Mouse (Mus musculus): ENCODE measurements around the gene Dbndd2. TPM values are rescaled to one million over a fixed set of nuclear protein-coding genes. Genes with fewer than 3 reads are reported as not detected.

The Dbndd2 gene
- polyA plus RNA-seq, 1 experiment from 2014 or later: 10.4 TPM

GRCm38 (mm10) chr2:164510621-164511190 is 24.8 kb downstream of the Dbndd2 start:
- no peak for ATAC-seq (ENCODE audit: insufficient read depth, low FRiP score, low read depth)
- Histone ChIP-seq H3K36me3 (0 out of 2 replicates have a peak, but pooled peaks cover 3% of the 10 kb centered on the region), H3K9me3 (no peaks in the 10 kb centered on the region), H3K27ac (no peak overlapping the region), H3K4me3 (replicated peaks) (no peak overlapping the region), H3K9ac (no peak overlapping the region), H3K27me3 (replicated peaks) (no peaks in the 10 kb centered on the region), H3K4me1 (0 out of 2 replicates have a peak, but pooled peaks cover 7% of the 10 kb centered on the region), H3K4me2 (no peak overlapping the region)
- 39% methylated on average over 5 of the region's 5 CpGs for WGBS

GRCm38 (mm10) chr2:164512121-164512909 is 26.4 kb downstream of the Dbndd2 start:
- WGBS: 55% methylated on average over 13 of the region's 14 CpGs
- Histone ChIP-seq H3K4me1 (0 out of 2 replicates have a peak, but pooled peaks cover 7% of the 10 kb centered on the region), H3K4me2 (no peak overlapping the region), H3K4me3 (replicated peaks) (no peak overlapping the region), H3K27ac (no peak overlapping the region; the same call in 1 of the 2 replicates), H3K9ac (no peak overlapping the region), H3K27me3 (replicated peaks) (no peaks in the 10 kb centered on the region), H3K9me3 (no peaks in the 10 kb centered on the region), H3K36me3 (no peaks in the 10 kb centered on the region)
- ATAC-seq (ENCODE audit: insufficient read depth, low FRiP score, low read depth): peak; percentile 29; the same call in 1 of the 2 replicates

GRCm38 (mm10) chr2:164513389-164513788 is 27.5 kb downstream of the Dbndd2 start:
- no peak for ATAC-seq (ENCODE audit: insufficient read depth, low FRiP score, low read depth)
- Histone ChIP-seq H3K9me3 (no peaks in the 10 kb centered on the region), H3K27me3 (replicated peaks) (no peaks in the 10 kb centered on the region), H3K36me3 (no peaks in the 10 kb centered on the region), H3K4me2 (no peak overlapping the region), H3K27ac (0 out of 2 replicates have a peak overlapping the region, but pooled peaks have one; percentile 31), H3K4me3 (replicated peaks) (no peak overlapping the region), H3K9ac (no peak overlapping the region), H3K4me1 (0 out of 2 replicates have a peak, but pooled peaks cover 7% of the 10 kb centered on the region)
- 63% methylated on average over 8 of the region's 8 CpGs for WGBS

GRCm38 (mm10) chr2:164514916-164515315 is 29.0 kb downstream of the Dbndd2 start:
- no peak for ATAC-seq (ENCODE audit: insufficient read depth, low FRiP score, low read depth)
- Histone ChIP-seq H3K4me3 (replicated peaks) (no peak overlapping the region), H3K4me1 (0 out of 2 replicates have a peak, but pooled peaks cover 10% of the 10 kb centered on the region), H3K4me2 (no peak overlapping the region), H3K9me3 (no peaks in the 10 kb centered on the region), H3K27me3 (replicated peaks) (no peaks in the 10 kb centered on the region), H3K9ac (no peak overlapping the region), H3K27ac (no peak overlapping the region; the same call in 1 of the 2 replicates), H3K36me3 (no peaks in the 10 kb centered on the region)
- 73% methylated on average over 3 of the region's 3 CpGs for WGBS

GRCm38 (mm10) chr2:164515897-164516296 is 30.0 kb downstream of the Dbndd2 start:
- no peak overlapping the region for H3K4me3 ChIP-seq (replicated peaks)
- H3K9ac ChIP-seq: no peak overlapping the region
- ATAC-seq (ENCODE audit: insufficient read depth, low FRiP score, low read depth): no peak
- WGBS: 74% methylated on average over 9 of the region's 9 CpGs
- H3K27ac ChIP-seq: 0 out of 2 replicates have a peak overlapping the region, but pooled peaks have one; percentile 16
- no peaks in the 10 kb centered on the region for H3K36me3 ChIP-seq
- H3K4me2 ChIP-seq: no peak overlapping the region
- H3K4me1 ChIP-seq: 0 out of 2 replicates have a peak, but pooled peaks cover 10% of the 10 kb centered on the region
- H3K27me3 ChIP-seq (replicated peaks): no peaks in the 10 kb centered on the region
- H3K9me3 ChIP-seq: no peaks in the 10 kb centered on the region

- no peak overlapping the region for H3K4me3 ChIP-seq (replicated peaks)
- 80% methylated on average over 11 of the region's 11 CpGs for whole genome bisulfite sequencing
Observed at GRCm38 (mm10) chr2:164516592-164516991, 30.7 kb downstream of the Dbndd2 start.

GRCm38 (mm10) chr2:164517485-164518221 is 31.7 kb downstream of the Dbndd2 start:
- ATAC-seq (ENCODE audit: insufficient read depth, low FRiP score, low read depth): no peak
- peaks cover 10% of the 10 kb centered on the region; the same call in 1 of the 2 replicates for H3K4me1 ChIP-seq
- no peak overlapping the region for H3K9ac ChIP-seq
- H3K27ac ChIP-seq: peak overlapping the region; percentile 84
- no peak overlapping the region for H3K4me3 ChIP-seq (replicated peaks)
- H3K27me3 ChIP-seq (replicated peaks): no peaks in the 10 kb centered on the region
- H3K9me3 ChIP-seq: no peaks in the 10 kb centered on the region
- H3K4me2 ChIP-seq: no peak overlapping the region
- WGBS: 31% methylated on average over 10 of the region's 10 CpGs
- no peaks in the 10 kb centered on the region for H3K36me3 ChIP-seq

More at GRCm38 (mm10) chr2:164516592-164516991, 30.7 kb downstream of the Dbndd2 start:
- Histone ChIP-seq H3K27ac (no peak overlapping the region), H3K9me3 (no peaks in the 10 kb centered on the region), H3K36me3 (no peaks in the 10 kb centered on the region), H3K27me3 (replicated peaks) (no peaks in the 10 kb centered on the region), H3K4me1 (0 out of 2 replicates have a peak, but pooled peaks cover 10% of the 10 kb centered on the region), H3K4me2 (no peak overlapping the region), H3K9ac (no peak overlapping the region)
- no peak for ATAC-seq (ENCODE audit: insufficient read depth, low FRiP score, low read depth)

GRCm38 (mm10) chr2:164518266-164519170 is 32.6 kb downstream of the Dbndd2 start:
- no peaks in the 10 kb centered on the region for H3K9me3 ChIP-seq
- no peak for ATAC-seq (ENCODE audit: insufficient read depth, low FRiP score, low read depth)
- H3K27me3 ChIP-seq (replicated peaks): no peaks in the 10 kb centered on the region
- no peaks in the 10 kb centered on the region for H3K36me3 ChIP-seq
- H3K4me2 ChIP-seq: no peak overlapping the region
- H3K4me1 ChIP-seq: peaks cover 8% of the 10 kb centered on the region; the same call in 1 of the 2 replicates
- H3K4me3 ChIP-seq (replicated peaks): no peak overlapping the region
- 30% methylated on average over 11 of the region's 11 CpGs for WGBS
- H3K27ac ChIP-seq: peak overlapping the region; percentile 84
- no peak overlapping the region for H3K9ac ChIP-seq

GRCm38 (mm10) chr2:164519171-164519526 is 33.2 kb downstream of the Dbndd2 start:
- Histone ChIP-seq H3K27ac (peak overlapping the region; percentile 84), H3K4me1 (peaks cover 8% of the 10 kb centered on the region; the same call in 1 of the 2 replicates), H3K9me3 (no peaks in the 10 kb centered on the region), H3K9ac (no peak overlapping the region), H3K27me3 (replicated peaks) (no peaks in the 10 kb centered on the region), H3K36me3 (no peaks in the 10 kb centered on the region), H3K4me2 (no peak overlapping the region), H3K4me3 (replicated peaks) (no peak overlapping the region)
- no peak for ATAC-seq (ENCODE audit: insufficient read depth, low FRiP score, low read depth)
- WGBS: 52% methylated on average over 6 of the region's 6 CpGs

GRCm38 (mm10) chr2:164520782-164521181 is 34.9 kb downstream of the Dbndd2 start:
- H3K36me3 ChIP-seq: no peaks in the 10 kb centered on the region
- no peak overlapping the region for H3K27ac ChIP-seq
- no peak overlapping the region for H3K4me2 ChIP-seq
- H3K4me1 ChIP-seq: peaks cover 8% of the 10 kb centered on the region; the same call in 1 of the 2 replicates
- H3K9ac ChIP-seq: no peak overlapping the region
- H3K27me3 ChIP-seq (replicated peaks): no peaks in the 10 kb centered on the region
- 12% methylated on average over 3 of the region's 3 CpGs for WGBS
- no peak overlapping the region for H3K4me3 ChIP-seq (replicated peaks)
- peak; percentile 63 for ATAC-seq (ENCODE audit: insufficient read depth, low FRiP score, low read depth)
- H3K9me3 ChIP-seq: no peaks in the 10 kb centered on the region

- no peak for ATAC-seq (ENCODE audit: insufficient read depth, low FRiP score, low read depth)
- H3K9me3 ChIP-seq: no peaks in the 10 kb centered on the region
- H3K4me1 ChIP-seq: peaks cover 8% of the 10 kb centered on the region; the same call in 1 of the 2 replicates
- 16% methylated on average over 11 of the region's 11 CpGs for WGBS
- H3K36me3 ChIP-seq: no peaks in the 10 kb centered on the region
- H3K9ac ChIP-seq: no peak overlapping the region
- H3K27me3 ChIP-seq (replicated peaks): no peaks in the 10 kb centered on the region
- peak overlapping the region; percentile 17 for H3K4me2 ChIP-seq
- peak overlapping the region; percentile 21; the same call in 1 of the 2 replicates for H3K27ac ChIP-seq
- no peak overlapping the region for H3K4me3 ChIP-seq (replicated peaks)
Observed at GRCm38 (mm10) chr2:164521841-164522240, 35.9 kb downstream of the Dbndd2 start.

All from stomach, embryonic 15.5 days (tissue).